Mouse (Mus musculus) small intestine, adult 10 weeks (tissue): ENCODE data around the gene Vmn1r228. TPM values are rescaled to one million over a fixed set of nuclear protein-coding genes. Genes with fewer than 3 reads are reported as not detected.

Source experiments
- polyA plus RNA-seq: library from polyadenylated mRNA; stranded (reverse); fragments of 350-450 nt; fragmentation: Illumina TruSeq; extraction: RNeasy Lipid Tissue Mini Kit (QIAGEN cat#74804); gene quantifications from one replicate; pipeline ENCODE4 v1.2.3, GENCODE M21; 2014; ENCODE audit warnings: low replicate concordance

Gene Vmn1r228
- polyA plus RNA-seq = not detected

GRCm38 (mm10) chr17:20786057-20786456, at the start of gene Vmn1r228:
TSS of gene Vmn1r228 (minus strand) at chr17:20786157.

DNA sequence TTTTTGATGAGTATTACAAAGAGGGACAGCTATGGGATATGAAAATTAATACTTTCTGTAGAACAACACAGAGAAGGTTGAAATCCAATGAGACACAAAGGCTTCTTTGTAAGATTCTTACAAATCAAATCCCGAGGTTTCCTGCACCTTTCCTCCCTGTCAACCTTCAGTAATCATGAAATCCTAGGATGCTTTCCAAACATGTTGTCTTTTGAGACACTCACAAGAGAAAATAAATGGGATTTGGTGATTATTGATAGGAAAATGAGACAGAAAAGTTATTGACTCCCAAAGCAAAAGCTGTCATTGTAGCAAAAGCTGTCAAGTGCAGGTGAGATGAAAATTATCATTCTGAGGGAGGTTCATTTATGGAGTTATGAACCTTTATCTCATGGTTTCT, 25.3 kb upstream of the Vmn1r228 start, which contains the start of gene Vmn1r229:
Gene Vmn1r229, plus strand, starts transcription at position 301 of the 400 bp plus-strand sequence.

DNA sequence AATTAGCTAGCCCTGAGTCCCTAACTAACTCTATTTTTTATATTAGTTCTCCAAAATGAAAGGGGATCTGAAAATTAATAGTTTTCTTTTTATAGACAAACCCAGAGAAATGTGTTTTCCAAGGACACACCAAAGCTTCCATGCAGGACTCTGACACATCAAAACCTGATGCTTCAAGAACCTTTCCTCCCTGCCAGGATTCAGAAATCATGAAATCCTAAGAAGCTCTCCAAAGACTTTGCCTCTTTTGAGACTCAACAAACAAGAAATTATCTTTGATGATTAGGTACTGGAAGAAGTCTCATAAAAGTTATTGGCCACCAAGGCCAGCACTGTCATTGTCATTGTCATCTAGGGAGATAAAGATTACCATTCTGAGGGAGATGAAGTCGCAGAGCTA, 56.4 kb downstream of the Vmn1r228 start, which contains the start of gene Vmn1r227:
Gene Vmn1r227, plus strand, starts transcription at position 301 of the 400 bp plus-strand sequence.

Other genes with a start within 250 kb of the Vmn1r228 start
- not detected for gene Vmn2r109, start 221.4 kb downstream of the Vmn1r228 start, polyA plus RNA-seq
- not detected for gene Vmn2r110, start 189.7 kb downstream of the Vmn1r228 start, polyA plus RNA-seq
- not detected for gene Fpr-rs3, start 161.3 kb downstream of the Vmn1r228 start, polyA plus RNA-seq
- gene Vmn1r226, start 103.3 kb downstream of the Vmn1r228 start, polyA plus RNA-seq = not detected
- gene Vmn1r227, start 56.3 kb downstream of the Vmn1r228 start, polyA plus RNA-seq = not detected
- gene Vmn1r229, start 25.4 kb upstream of the Vmn1r228 start, polyA plus RNA-seq = not detected
- gene Vmn1r230, start 54.3 kb upstream of the Vmn1r228 start, polyA plus RNA-seq = not detected
- not detected for gene Vmn1r231, start 118.9 kb upstream of the Vmn1r228 start, polyA plus RNA-seq
- not detected for gene Vmn1r232, start 133.6 kb upstream of the Vmn1r228 start, polyA plus RNA-seq
- gene Ppp2r1a, start 159.2 kb upstream of the Vmn1r228 start, polyA plus RNA-seq = 14.3 TPM
- not detected for gene Vmn1r233, start 210.3 kb upstream of the Vmn1r228 start, polyA plus RNA-seq
- gene Zfp160, start 222.7 kb upstream of the Vmn1r228 start, polyA plus RNA-seq = 66.4 TPM